Mouse (Mus musculus): Measurements from ENCODE around the gene Zdhhc17. TPM values are rescaled to one million over a fixed set of nuclear protein-coding genes. Genes with fewer than 3 reads are reported as not detected.
A peak's percentile ranks its signal among the peaks of the same experiment; 100 is the strongest.

Gene Zdhhc17
- polyA plus RNA-seq, 1 experiment from 2014 or later = 21.7 TPM

GRCm38 (mm10) chr10:111024746-111025145, 14.8 kb upstream of the Zdhhc17 start:
- H3K36me3 ChIP-seq = no peaks in the 10 kb centered on the region
- no peaks in the 10 kb centered on the region for H3K27me3 ChIP-seq (ENCODE audit: insufficient read depth, poor library complexity, severe bottlenecking)
- H3K27ac ChIP-seq = no peak overlapping the region
- no peak overlapping the region for H3K4me3 ChIP-seq
- no peaks in the 10 kb centered on the region for H3K9me3 ChIP-seq
- H3K4me1 ChIP-seq = peaks cover 3% of the 10 kb centered on the region; the same call in 1 of the 2 replicates
- DNase-seq (ENCODE audit: low spot score) = no peak
- WGBS = 74% methylated on average over 4 of the region's 4 CpGs

- Histone ChIP-seq H3K4me3 (no peak overlapping the region), H3K27ac (no peak overlapping the region), H3K27me3 (ENCODE audit: insufficient read depth, poor library complexity, severe bottlenecking) (no peaks in the 10 kb centered on the region), H3K4me1 (no peaks in the 10 kb centered on the region), H3K9me3 (no peaks in the 10 kb centered on the region), H3K36me3 (no peaks in the 10 kb centered on the region)
- DNase-seq (ENCODE audit: low spot score) = no peak
- WGBS = 84% methylated on average over 17 of the region's 17 CpGs
Observed at GRCm38 (mm10) chr10:111014476-111014875, 4.5 kb upstream of the Zdhhc17 start.

- no peaks in the 10 kb centered on the region for H3K27me3 ChIP-seq (ENCODE audit: insufficient read depth, poor library complexity, severe bottlenecking)
- no peak overlapping the region for H3K27ac ChIP-seq
- no peaks in the 10 kb centered on the region for H3K9me3 ChIP-seq
- H3K4me1 ChIP-seq = no peaks in the 10 kb centered on the region; the same call in 1 of the 2 replicates
- DNase-seq (ENCODE audit: low spot score) = no peak
- WGBS = 91% methylated on average over 3 of the region's 3 CpGs
- H3K36me3 ChIP-seq = no peaks in the 10 kb centered on the region
- no peak overlapping the region for H3K4me3 ChIP-seq
Observed at GRCm38 (mm10) chr10:111013265-111013664, 3.3 kb upstream of the Zdhhc17 start.

- Histone ChIP-seq H3K4me3 (no peak overlapping the region), H3K4me1 (peaks cover 2% of the 10 kb centered on the region), H3K36me3 (no peaks in the 10 kb centered on the region), H3K27ac (no peak overlapping the region), H3K27me3 (ENCODE audit: insufficient read depth, poor library complexity, severe bottlenecking) (no peaks in the 10 kb centered on the region), H3K9me3 (no peaks in the 10 kb centered on the region)
- no peak for DNase-seq (ENCODE audit: low spot score)
- WGBS = 61% methylated on average over 5 of the region's 5 CpGs
Observed at GRCm38 (mm10) chr10:111012496-111013038, 2.6 kb upstream of the Zdhhc17 start.

GRCm38 (mm10) chr10:111011226-111011765, 1.4 kb upstream of the Zdhhc17 start:
- Histone ChIP-seq H3K4me3 (peak overlapping the region; percentile 90), H3K27me3 (ENCODE audit: insufficient read depth, poor library complexity, severe bottlenecking) (no peaks in the 10 kb centered on the region), H3K36me3 (no peaks in the 10 kb centered on the region), H3K27ac (peak overlapping the region; percentile 99), H3K9me3 (no peaks in the 10 kb centered on the region), H3K4me1 (peaks cover 7% of the 10 kb centered on the region)
- WGBS = 6% methylated on average over 14 of the region's 14 CpGs
- DNase-seq (ENCODE audit: low spot score) = no peak

- Histone ChIP-seq H3K27me3 (ENCODE audit: insufficient read depth, poor library complexity, severe bottlenecking) (no peaks in the 10 kb centered on the region), H3K36me3 (no peaks in the 10 kb centered on the region), H3K4me1 (peaks cover 14% of the 10 kb centered on the region), H3K4me3 (peak overlapping the region; percentile 90), H3K27ac (peak overlapping the region; percentile 99), H3K9me3 (no peaks in the 10 kb centered on the region)
- no peak for DNase-seq (ENCODE audit: low spot score)
- under 1% methylated on average over 19 of the region's 19 CpGs for WGBS
Observed at GRCm38 (mm10) chr10:111010480-111011225, 713 bp upstream of the Zdhhc17 start.

- peaks cover 18% of the 10 kb centered on the region for H3K4me1 ChIP-seq
- H3K27ac ChIP-seq = peak overlapping the region; percentile 99
- H3K36me3 ChIP-seq = no peaks in the 10 kb centered on the region
- peak overlapping the region; percentile 90 for H3K4me3 ChIP-seq
- H3K27me3 ChIP-seq (ENCODE audit: insufficient read depth, poor library complexity, severe bottlenecking) = no peaks in the 10 kb centered on the region
- WGBS = 1% methylated on average over 28 of the region's 28 CpGs
- no peak for DNase-seq (ENCODE audit: low spot score)
- no peaks in the 10 kb centered on the region for H3K9me3 ChIP-seq
Observed at GRCm38 (mm10) chr10:111009113-111009640, 763 bp downstream of the Zdhhc17 start.

- no peak for DNase-seq (ENCODE audit: low spot score)
- Histone ChIP-seq H3K27ac (no peak overlapping the region), H3K36me3 (no peaks in the 10 kb centered on the region), H3K27me3 (ENCODE audit: insufficient read depth, poor library complexity, severe bottlenecking) (no peaks in the 10 kb centered on the region), H3K9me3 (no peaks in the 10 kb centered on the region), H3K4me1 (peaks cover 18% of the 10 kb centered on the region), H3K4me3 (no peak overlapping the region)
- WGBS = 84% methylated on average over 4 of the region's 4 CpGs
Observed at GRCm38 (mm10) chr10:111007687-111008086, 2.3 kb downstream of the Zdhhc17 start.

- DNase-seq (ENCODE audit: low spot score) = no peak
- peak overlapping the region; percentile 15; the same call in 1 of the 2 replicates for H3K4me3 ChIP-seq
- WGBS = 42% methylated on average over 14 of the region's 14 CpGs
- no peaks in the 10 kb centered on the region for H3K27me3 ChIP-seq (ENCODE audit: insufficient read depth, poor library complexity, severe bottlenecking)
- no peaks in the 10 kb centered on the region for H3K9me3 ChIP-seq
- H3K27ac ChIP-seq = peak overlapping the region; percentile 36; the same call in 1 of the 2 replicates
- H3K36me3 ChIP-seq = no peaks in the 10 kb centered on the region
- H3K4me1 ChIP-seq = peaks cover 18% of the 10 kb centered on the region
Observed at GRCm38 (mm10) chr10:111005611-111006488, 4.1 kb downstream of the Zdhhc17 start.

- 91% methylated on average over 6 of the region's 6 CpGs for WGBS
- no peak overlapping the region for H3K27ac ChIP-seq
- H3K9me3 ChIP-seq = no peaks in the 10 kb centered on the region
- 0 out of 2 replicates have a peak, but pooled peaks cover 3% of the 10 kb centered on the region for H3K36me3 ChIP-seq
- H3K27me3 ChIP-seq (ENCODE audit: insufficient read depth, poor library complexity, severe bottlenecking) = no peaks in the 10 kb centered on the region
- H3K4me1 ChIP-seq = peaks cover 18% of the 10 kb centered on the region
- peak; percentile 53 for DNase-seq (ENCODE audit: low spot score)
- no peak overlapping the region for H3K4me3 ChIP-seq
Observed at GRCm38 (mm10) chr10:111004220-111004619, 5.7 kb downstream of the Zdhhc17 start.

- Histone ChIP-seq H3K4me1 (peaks cover 8% of the 10 kb centered on the region; the same call in 1 of the 2 replicates), H3K27ac (no peak overlapping the region), H3K4me3 (no peak overlapping the region), H3K27me3 (ENCODE audit: insufficient read depth, poor library complexity, severe bottlenecking) (no peaks in the 10 kb centered on the region), H3K36me3 (0 out of 2 replicates have a peak, but pooled peaks cover 3% of the 10 kb centered on the region), H3K9me3 (no peaks in the 10 kb centered on the region)
- peak; percentile 54 for DNase-seq (ENCODE audit: low spot score)
- 72% methylated on average over 5 of the region's 5 CpGs for WGBS
Observed at GRCm38 (mm10) chr10:110999201-110999600, 10.7 kb downstream of the Zdhhc17 start.

- Histone ChIP-seq H3K36me3 (0 out of 2 replicates have a peak, but pooled peaks cover 3% of the 10 kb centered on the region), H3K4me3 (no peak overlapping the region), H3K27me3 (ENCODE audit: insufficient read depth, poor library complexity, severe bottlenecking) (no peaks in the 10 kb centered on the region), H3K27ac (no peak overlapping the region), H3K4me1 (peaks cover 11% of the 10 kb centered on the region), H3K9me3 (no peaks in the 10 kb centered on the region)
- WGBS = 87% methylated on average over 6 of the region's 6 CpGs
- peak; percentile 56 for DNase-seq (ENCODE audit: low spot score)
Observed at GRCm38 (mm10) chr10:110997180-110997579, 12.8 kb downstream of the Zdhhc17 start.

All from heart, embryonic 10.5 days (tissue).